Mouse (Mus musculus) cerebellum, adult 9-11 months (tissue): ENCODE results near the gene Sh2b3.

Experiments
- DNase-seq: peaks from one replicate; pipeline ENCODE4 v3.0.0; 2022

Sh2b3 gene

DNA sequence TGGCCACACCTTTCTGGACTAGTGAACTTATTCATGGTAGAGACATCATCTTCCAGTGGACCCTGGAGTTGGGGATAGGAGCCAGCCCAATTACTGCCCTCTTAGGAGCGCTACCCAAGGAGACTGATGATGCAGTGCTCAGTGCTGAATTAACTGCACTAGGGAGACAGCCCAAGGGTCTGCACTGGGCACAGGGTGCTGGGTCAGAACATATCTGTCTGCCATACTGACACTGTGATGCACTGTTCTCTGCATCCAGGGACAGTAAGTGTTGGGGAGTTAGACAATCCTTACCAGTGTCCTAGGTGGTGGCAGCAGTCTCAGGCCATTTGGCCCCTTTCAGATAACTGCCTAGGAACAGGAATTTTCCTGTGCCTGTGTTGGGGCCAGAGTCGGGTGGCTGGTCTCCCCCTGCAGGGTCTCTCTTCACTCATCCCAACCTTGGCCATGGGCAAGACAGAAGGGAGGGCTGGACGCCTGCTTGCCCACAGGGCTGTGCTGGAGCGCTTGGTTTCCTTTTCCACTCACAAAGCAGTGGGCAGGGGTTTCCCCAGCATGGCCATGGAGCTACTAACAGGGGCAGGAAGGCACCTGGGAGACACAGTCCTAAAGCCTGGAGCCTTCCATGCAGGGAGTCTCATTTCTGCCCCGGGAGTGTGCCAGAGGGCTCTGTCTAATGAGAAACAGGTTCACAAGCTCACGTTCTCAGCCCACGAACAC lies 14.5 kb downstream of the Sh2b3 start:
- DNase-seq: peak; percentile 49

DNA sequence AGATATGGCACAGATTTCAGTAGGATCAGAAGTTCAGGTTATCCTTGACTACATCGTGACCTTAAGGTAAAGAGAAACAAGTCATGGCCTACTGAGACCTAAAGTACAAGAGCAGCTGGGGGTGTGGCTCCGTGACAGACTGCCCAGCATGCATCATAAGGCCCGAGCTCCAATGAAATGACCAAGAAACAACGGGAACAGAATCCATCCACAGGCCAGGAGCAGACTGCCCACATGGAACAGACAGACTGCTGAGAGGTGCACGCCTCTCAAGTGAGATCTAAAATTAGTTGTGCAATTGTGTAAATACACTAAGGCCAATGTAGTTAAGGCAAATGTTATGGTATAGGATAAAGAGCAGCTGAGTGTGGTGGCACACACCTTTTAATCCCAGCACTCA lies 15.9 kb downstream of the Sh2b3 start:
- DNase-seq: peak; percentile 65

- DNase-seq: peak; percentile 51
These were observed 16.3 kb downstream of the Sh2b3 start for GRCm38 (mm10) chr5:121821116-121821515.

GRCm38 (mm10) chr5:121820657-121821056 lies 16.8 kb downstream of the Sh2b3 start:
- no peak for DNase-seq

GRCm38 (mm10) chr5:121820161-121820560 lies 17.3 kb downstream of the Sh2b3 start:
- DNase-seq: peak; percentile 46

- no peak for DNase-seq
These were observed 17.9 kb downstream of the Sh2b3 start for GRCm38 (mm10) chr5:121819559-121819958.

- no peak for DNase-seq
These were observed 18.6 kb downstream of the Sh2b3 start for GRCm38 (mm10) chr5:121818862-121819261.

DNA sequence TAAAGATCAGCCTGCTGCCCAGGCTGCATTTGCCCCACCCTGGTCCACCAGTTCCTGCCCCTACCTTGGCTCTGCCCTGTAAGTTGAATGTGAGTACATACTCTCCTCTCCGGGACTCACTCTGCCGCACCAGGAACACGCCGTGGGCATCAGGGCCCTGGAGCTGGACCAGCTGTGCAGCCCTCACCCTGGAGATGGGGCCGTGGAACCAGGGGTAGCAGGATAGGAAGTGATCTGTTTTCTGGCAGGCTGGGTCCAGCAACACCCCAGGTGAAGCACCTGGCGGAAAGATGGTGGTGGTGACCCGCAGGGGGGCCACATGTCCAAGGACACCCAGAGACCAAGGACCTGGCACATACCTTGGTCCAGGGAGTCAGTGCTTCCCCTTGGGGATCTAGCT lies 19.0 kb downstream of the Sh2b3 start:
- no peak for DNase-seq

DNA sequence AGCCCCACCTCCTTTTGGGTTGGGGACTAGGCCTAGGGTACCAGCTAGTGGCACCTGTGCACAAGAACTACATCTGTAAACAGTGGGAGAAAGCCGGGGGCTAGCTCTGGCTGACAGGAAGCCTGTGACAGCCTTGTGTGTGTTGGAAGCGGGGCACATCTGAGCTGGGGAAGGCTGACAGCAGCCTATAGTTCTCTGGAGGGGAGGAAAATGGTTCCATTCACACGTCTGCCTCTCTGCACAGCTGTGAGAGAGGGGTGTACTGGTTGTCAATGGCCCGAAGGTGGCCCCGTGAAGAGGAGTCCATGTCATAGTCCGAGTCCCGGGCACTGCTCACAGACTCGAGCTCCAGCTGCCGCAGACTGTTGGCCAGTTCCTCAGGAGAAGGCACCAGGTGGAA lies 19.9 kb downstream of the Sh2b3 start:
- no peak for DNase-seq

- no peak for DNase-seq
These were observed 20.8 kb downstream of the Sh2b3 start for GRCm38 (mm10) chr5:121816611-121817010.

GRCm38 (mm10) chr5:121815867-121816380 lies 21.5 kb downstream of the Sh2b3 start:
- DNase-seq: peak; percentile 33

DNA sequence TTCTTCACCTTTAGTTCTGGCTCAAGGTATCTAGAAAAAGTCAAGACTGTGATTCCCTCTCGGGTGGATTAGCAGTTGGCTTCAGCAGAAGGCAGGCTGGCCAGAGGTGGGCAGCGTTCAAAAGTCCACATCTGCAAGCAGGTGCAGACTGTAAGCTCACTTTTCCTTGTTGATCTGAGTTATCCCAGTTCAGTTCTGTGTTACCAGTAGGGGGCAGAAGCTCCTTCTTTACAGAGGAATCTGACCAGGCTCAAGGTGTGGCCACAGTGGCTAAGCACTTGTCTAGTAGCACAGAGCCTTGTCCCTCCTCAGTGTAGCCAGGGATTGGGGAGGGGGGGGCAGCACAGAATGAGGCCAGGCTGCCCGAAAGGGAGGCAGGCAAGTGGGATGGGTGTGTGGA lies 22.4 kb downstream of the Sh2b3 start:
- peak; percentile 83 for DNase-seq

- peak; percentile 42 for DNase-seq
These were observed 23.7 kb downstream of the Sh2b3 start for GRCm38 (mm10) chr5:121813744-121814143.

DNA sequence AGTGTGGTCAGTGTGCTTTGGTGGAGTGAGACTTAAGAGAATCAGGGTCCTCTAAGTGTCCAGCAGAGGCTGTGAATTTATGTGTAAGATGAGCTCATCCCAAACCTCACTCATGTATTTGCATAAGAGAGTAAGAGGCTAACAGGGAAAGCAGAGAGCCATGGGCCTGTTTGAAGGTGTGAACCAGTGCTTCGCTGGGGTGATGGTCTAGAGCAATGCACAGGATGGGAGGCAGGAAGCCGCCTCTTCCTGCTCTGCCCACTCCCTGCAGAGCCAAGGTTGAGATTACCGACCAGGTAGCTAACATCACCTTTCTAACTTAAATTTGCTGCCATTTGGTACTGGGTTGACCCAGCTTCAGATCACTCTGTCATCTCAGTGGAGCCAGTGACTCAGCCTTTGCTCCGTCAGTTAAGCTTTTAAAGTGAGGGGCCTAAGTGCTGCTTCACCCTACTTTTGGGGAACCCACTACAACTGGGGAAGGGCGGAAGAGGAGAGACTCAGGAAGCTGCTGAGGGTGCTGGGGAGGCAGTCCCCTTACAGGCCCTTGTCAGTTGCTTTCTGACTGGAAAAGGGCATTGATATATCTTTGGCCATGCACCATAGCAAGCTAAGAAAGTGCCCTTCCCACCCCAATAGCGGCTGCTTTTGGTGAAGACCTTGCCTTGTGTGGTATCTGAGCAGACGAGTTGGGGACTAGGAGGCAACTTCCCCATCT lies 24.8 kb downstream of the Sh2b3 start:
- no peak for DNase-seq

GRCm38 (mm10) chr5:121811485-121811931 lies 25.9 kb downstream of the Sh2b3 start:
- DNase-seq: peak; percentile 74

DNA sequence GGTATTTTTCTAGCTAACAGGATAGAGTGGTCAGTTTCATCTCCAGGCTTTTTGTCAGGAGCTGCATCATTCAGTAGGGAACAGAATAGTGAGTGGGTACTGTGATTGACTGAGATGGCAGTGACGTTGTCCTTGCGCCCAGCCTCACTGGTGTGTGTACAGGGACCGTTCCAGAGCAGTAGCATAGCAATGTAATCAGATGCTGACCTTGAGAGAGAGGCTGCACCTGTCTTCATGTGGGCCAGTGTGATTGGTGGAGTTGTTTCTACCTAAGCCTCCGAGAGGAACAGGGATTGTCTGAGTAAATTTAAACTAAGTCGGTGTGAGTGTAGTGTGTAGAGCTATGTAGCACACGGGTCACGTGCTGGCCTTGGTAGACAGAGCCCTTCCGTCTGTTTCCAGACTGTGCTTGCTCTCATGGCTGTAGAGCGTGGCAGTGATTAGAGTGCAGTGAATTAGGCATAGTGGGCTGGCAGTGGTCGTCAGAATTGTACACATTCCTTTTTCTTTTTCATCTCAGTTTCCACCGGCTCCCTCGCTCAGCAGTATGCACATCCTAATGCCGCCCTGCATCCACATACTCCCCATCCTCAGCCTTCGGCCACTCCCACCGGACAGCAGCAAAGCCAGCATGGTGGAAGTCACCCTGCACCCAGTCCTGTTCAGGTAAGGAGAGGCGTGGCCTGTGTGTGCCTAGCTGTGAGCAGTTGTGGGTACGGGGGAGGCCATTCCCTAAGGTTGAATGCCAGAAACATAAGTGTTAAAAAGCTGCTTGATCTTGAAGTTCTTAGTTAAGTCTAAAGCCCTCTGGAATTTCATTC lies 26.9 kb downstream of the Sh2b3 start:
- DNase-seq: peak; percentile 52

DNA sequence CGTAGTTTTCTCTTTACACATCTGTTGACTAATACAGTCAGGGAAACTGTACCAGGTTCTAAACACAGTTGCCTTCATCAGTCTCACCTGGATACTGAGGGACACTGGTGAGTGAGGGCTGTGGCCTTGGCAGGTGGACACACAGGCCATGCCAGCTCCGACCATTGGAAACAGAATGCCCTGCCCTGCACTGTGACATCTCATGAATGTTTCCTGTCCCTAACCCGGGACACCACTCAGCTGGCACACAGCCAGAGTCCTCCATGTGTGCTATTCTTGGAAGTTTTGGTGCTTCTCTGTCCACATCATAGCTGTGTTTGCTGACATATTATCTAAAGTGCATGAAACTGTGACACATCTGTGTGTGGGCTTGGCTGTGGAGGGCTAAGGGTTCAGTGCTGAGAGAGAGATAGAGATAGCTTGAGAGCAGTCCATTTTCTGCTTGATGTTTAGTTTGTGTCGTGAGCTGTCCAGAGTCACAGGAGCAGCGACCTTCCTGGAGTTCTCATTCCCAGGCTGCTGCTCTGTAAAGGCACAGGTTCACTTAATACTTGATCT lies 27.7 kb downstream of the Sh2b3 start:
- peak; percentile 55 for DNase-seq

- no peak for DNase-seq
These were observed 29.2 kb downstream of the Sh2b3 start for GRCm38 (mm10) chr5:121808202-121808601.

GRCm38 (mm10) chr5:121807186-121807585 lies 30.3 kb downstream of the Sh2b3 start:
- no peak for DNase-seq

DNA sequence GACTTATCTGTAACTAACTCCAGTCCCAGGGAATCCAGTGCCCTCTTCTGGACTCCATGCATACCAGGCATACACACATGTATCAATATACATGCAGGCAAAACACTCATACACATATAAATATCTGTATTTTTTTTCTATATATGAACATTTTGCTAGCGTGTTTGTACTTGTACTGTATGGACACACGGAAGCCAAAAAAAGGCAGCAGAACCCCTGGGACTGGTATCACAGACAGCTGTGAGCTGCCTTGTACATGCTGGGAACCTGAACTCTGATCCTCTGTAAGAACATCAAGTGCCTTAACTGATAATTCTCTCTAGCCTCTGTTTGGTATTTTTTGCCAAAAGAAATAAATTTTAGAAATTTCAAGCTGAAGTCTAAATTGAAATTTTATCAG lies 39.0 kb downstream of the Sh2b3 start:
- no peak for DNase-seq

GRCm38 (mm10) chr5:121795800-121796199 lies 41.6 kb downstream of the Sh2b3 start:
- DNase-seq: no peak

DNA sequence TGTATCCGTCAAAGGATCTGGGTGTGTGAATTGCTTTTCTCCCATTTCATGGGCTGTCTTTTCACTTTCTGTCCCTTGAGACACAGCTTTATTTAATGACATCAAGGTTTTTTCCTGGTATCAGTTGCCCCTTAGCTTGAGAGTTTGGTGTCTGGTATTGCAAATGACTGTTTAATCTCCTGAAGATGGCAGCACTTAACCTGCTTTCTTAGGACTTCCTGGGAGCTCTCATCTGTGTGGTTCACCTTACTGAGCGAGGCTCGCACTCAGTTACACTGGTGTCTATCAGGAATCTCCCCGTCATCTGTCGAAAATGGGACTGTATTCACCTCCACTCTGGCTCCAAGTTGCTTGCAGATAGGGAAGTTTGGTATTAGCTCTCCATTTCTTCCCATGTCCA lies 46.4 kb downstream of the Sh2b3 start:
- no peak for DNase-seq
